Mouse (Mus musculus): ENCODE results near the gene Clic5. TPM values are rescaled to one million over a fixed set of nuclear protein-coding genes. Genes with fewer than 3 reads are reported as not detected.

The Clic5 gene
- 0.43 and 0.44 TPM in 2 replicates for polyA plus RNA-seq (2012; rRNA removed)

GRCm38 (mm10) chr17:44188042-44188768 is at the start of gene Clic5:
Gene Clic5, plus strand, starts transcription at chr17:44188584.

Other genes starting within 250 kb of the Clic5 start
- 109 and 112 TPM in 2 replicates for gene Enpp5, start 109.8 kb upstream of the Clic5 start, polyA plus RNA-seq (2012; rRNA removed)
- gene Enpp4, start 82.8 kb upstream of the Clic5 start, polyA plus RNA-seq (2012; rRNA removed), result 4.5 and 4.8 TPM in 2 replicates